Mouse (Mus musculus): ENCODE data around the gene Clptm1.

The Clptm1 gene

DNA sequence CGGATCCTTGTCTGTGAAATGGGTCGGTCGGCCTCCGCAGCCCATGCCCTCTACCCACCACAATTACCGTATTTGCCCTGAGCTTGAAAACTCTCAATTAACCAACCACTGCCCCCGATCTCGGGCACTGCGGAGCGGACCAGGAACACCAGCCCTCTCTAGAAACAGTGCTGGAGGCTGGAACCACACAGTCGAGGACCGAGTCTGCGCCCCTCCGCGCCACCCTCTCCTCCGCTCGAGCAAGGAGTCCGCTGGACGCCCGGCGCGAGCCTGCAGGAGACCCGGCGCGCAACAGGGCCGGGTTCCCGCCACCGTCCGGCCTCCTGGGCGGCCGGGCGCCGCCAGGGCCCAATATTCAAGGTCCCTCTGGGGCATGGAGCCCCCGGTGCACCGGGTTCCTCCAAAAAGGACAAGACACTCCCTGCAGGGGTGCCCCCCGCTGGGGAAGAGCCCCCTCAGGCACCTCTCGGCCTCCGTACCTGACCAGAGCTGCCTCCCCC, 328 bp downstream of the Clptm1 start:
- no peak for DNase-seq (ENCODE audit: low spot score)

DNA sequence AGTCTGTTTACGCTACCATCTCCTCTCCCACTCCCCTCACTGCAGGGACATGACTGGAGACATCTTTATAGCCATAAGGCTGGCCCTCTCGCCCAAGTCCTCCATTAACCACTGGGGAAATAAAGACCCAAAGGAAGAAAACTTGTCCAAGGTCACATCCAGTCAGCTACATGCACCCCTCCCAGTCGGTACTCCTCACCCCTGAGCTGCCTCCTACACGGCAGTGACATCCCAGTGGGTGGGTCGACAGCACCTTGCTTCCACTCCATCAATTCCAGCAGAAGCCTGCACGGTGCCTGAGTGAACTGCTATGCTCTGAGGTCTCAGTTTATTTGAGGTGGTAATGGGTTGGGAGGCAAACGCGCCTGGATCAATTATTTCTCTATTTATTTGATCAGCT, 893 bp downstream of the Clptm1 start:
- no peak for DNase-seq (ENCODE audit: low spot score)

DNA sequence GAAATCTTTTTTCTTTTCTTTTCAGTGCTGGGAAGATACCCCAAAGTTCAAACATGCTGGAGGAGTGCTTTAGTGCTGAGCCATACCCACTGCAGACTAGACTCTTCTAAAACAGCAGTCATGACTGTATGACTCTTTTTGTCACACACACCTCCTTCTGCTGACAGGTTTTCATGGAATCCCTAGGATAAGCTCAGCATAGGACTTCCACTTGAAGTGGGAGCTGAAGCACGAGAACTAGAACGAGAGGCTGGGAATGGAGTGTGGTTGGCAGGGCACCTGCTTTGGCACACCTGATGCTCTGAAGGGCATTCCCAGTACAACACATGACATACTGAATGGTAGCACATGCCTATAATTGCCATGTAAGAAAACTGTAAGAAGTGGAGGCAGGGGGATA, 12.2 kb downstream of the Clptm1 start:
- no peak for DNase-seq (ENCODE audit: low spot score)

DNA sequence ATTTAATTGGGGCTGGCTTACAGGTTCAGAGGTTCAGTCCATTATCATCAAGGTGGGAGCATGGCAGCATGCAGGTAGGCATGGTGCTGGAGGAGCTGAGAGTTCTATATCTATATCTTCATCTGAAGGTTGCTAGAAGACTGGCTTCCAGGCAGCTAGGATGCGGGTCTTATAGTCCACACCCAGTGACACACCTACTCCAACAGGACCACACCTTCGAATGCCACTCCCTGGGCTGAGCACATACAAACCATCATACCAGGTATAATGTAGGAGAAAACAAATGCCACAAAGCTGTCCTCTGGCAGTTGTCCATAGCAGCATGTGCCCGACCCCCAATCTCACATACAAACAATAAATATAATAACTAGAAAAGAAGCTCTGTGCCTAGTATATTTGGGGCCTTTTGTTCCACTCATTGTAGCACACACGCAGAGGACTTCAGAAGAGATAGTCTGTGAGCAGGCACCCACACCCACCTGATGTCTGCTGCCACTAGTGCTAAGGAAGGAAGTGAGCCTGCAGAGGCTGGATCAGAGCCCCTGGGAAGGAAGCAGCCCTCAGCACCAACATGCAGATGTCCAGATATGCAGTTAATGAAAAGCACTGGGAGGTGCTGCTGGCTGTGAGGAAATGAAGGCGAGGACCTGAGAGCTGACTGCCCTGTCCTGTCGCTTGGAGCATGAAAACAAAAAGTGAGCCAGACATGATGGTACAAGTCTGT, 13.6 kb downstream of the Clptm1 start:
- DNase-seq (ENCODE audit: low spot score), result no peak

DNA sequence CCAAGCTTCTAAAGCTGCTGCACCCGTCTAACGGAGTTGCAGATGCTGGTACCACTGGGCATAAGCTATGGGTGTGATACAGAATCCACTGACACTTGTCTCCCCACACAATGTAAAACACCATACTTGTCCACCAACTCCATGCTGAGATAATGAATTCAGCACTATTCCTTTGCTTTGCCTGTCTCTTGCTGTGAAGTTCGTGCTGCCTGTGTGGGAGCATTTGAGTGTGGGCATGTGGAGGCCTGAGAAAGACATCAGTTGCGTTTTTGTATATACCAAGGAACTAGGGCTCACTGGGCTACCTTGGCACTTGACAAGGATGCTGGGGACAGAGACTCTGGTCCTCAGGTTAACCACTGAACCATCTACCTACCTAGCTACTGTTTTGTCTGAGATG, 23.6 kb downstream of the Clptm1 start:
- no peak for DNase-seq (ENCODE audit: low spot score)

DNA sequence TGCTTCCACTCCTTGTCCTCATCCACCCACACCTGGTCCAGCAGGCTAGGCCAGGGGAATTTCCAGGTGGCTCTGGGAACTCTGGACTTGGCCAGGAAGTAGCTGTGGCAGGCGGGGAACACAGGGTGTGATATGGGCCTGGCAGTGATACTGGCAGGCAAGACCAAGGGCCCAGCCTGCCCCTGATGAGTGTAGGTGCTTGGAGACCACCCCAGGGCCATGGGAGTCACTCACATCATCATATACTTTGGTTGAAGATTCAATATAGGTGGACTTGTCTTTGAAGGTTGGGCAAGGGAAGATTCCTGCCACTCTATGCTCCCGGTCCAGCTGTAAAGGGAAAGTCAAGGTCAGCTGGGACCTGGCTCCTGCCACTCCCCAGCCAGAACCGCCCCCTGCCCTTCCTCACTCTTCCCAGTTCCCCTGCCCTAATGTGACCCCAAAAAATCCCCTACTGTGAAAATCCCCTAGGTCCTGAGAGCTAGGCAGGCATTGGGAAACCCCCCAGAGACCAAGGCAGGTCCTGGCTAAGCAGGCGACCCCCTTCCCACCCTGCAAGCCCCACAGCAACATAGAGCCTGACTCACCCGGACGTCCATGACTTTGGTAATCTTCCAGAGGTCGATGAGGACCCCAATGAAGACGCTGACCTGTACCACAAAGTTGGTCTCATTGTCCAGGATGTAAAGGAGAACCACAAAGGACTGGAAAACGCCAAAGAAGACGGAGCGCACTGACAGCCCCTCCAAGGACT, 29.6 kb downstream of the Clptm1 start:
- no peak for DNase-seq (ENCODE audit: low spot score)

DNA sequence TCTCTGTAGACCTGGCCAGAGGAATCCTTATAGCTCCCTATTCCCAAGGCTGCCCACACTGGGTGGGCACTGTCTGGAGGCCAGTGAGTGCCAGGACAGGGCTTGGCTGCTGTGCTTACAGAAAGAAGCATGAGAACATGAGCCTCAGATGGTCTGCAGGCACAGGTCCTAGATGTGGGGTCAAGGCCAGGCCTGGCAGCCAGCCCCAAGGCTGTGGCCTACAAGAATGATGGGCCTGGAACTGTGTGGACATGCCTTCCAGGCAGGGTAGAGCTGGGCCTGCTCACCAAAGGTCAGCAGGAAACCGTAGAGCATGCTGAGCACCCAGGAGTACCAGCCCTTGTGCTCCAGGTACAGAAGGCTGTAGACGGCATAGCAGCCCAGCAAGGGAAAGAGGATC, 30.2 kb downstream of the Clptm1 start:
- no peak for DNase-seq (ENCODE audit: low spot score)

DNA sequence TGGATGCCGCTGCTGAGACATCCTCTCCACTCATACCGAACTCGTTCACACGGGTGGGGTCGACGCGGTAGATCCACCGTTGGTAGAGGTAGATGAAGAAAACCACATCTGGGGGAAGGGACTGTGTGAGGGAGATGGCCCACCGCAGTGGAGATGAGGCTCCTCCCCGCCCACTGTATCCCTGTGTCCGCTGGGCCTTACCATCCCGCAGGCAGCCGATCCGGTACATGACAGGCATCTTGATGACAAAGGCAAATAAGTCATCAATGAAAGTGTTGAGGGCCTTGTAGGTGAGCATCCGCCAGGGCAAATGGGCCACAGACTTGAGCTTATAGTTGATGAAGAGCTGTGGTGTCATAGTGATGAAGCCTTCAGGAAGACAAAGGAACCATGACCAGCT, 31.0 kb downstream of the Clptm1 start:
- DNase-seq (ENCODE audit: low spot score), result no peak

DNA sequence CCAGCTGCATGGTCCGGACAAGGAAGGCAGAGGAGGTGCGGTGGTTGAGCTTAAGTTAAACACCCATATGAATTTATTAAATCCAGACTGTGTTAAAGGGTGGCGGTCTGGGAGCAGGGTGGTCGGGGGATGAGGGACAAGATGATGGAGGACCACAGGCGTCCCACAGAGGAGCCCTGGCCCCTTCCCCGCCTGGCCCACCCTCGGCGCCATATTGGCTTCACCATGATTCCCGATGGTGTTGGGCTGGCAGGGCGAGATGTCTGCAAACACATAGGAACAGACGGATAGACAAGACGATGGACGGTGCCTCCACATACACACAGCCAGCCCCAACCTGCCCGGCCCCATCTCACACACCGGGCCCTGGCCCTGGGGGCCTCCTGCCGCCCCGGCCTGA, 31.6 kb downstream of the Clptm1 start:
- DNase-seq (ENCODE audit: low spot score), result no peak

DNA sequence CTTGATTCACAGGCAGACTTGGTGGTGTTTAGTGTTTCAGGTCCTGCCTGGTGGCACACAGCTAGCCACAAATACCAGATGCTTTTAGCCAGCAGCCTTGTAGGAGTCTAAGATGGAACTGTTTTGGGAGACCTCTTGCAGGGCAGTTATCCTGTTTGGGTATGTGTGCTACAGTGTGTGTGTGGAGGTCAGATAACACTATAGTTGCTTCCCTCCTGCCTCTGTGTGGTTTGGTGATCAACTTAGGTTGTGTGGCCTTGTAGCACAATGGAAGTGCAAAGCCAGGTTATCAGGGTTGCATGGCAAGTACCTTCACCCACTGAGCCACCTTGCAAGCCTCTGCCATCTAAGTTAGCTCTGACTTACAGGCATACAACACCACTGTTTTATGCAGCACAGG, 32.1 kb downstream of the Clptm1 start:
- DNase-seq (ENCODE audit: low spot score), result no peak

DNA sequence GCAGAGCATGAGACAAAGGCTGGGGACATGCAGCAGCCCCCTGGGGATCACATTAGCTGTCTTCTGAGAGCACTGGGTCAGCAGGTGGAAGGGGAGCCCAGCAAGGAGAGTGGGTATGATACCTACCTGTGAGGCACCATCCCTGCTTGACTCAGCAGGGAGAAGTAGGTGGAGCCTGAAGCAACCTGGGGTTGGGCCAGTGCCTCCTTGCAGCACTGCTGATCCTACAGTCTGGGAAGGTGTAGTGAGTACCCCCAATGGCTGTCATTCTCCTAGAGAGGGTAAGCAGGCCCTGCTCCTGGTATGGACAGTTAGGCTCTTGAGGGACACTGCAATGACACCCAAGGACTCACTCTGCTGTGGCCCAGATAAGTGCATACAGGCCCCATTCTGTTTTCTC, 32.6 kb downstream of the Clptm1 start:
- no peak for DNase-seq (ENCODE audit: low spot score)

DNA sequence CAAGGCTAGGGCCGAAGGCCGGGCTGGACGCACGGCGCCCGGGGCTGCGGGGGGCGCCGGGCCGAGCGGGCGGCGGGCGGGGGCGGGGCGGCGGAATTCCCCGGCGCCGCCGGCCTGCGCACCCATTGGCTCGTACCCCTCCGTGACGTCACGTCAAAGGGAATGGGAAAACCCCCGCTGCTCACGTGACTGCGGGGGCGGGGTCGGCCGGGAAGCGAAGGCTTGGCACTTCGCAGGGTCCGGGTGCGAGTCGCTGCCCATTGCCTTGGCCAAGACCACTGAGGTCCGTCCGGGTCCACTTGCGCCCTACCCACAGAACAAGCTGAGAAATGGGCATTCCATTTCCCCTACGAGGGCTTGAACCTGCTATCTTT, 35.5 kb downstream of the Clptm1 start, which contains the start of gene Relb:
Gene Relb (minus strand): TSS at position 78 of the 374 bp plus-strand sequence.
- DNase-seq (ENCODE audit: low spot score), result peak; percentile 93

DNA sequence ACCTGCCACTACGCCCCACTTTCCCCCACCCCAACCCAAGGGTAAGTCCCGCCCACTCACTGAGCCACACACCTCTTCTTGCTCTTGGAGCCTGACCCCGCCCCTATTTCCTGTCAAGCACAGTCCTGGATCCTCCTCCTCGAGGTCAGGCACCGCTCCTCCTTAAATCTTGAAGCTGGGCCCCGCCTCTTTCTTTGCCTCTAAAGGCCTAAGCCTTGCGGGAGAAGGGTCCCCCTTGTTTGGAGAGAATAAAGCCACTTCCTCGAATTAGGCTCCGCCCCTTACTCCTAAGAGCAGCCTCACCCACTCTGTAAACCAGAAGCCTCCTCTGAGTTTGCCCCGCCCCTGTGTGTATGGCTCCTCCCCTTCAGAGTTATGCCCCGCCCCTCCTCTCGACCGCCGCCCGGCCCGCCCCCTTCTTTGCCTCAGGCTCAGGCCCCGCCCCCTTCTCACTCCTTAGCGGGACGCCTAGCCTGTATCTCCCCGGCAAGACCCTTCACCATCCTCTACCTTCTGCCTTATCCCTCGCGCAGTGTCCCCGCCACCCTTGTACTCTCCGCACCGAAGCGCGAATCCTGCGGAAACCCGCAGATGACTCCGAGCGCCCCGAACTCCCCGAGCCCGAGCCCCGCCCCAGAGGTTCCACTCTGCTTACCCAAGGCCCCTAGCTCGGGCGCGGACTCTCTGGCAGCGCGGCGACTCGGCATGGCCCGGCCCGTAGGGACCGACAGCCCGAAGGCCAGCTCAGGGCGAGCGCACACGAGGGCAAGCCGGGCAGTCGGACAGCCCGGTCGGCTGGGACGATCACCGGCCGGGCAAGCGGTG, 36.1 kb downstream of the Clptm1 start:
- DNase-seq (ENCODE audit: low spot score), result peak; percentile 95

DNA sequence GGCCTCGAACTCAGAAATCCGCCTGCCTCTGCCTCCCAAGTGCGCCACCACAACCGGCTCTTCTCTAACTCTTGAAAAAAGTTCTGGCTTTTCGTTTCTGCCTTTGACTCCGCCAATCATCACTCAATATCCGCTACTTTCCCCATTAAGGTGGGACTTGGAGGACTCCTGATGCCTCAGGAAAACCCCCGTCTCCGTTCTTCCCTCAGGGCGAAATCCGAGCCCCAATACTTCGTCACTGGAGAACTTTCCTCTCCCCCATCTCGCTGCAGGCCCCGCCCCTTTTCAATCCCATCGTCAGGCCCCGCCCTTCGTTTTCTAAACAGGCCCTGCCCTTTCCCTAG, 36.7 kb downstream of the Clptm1 start:
- no peak for DNase-seq (ENCODE audit: low spot score)

DNA sequence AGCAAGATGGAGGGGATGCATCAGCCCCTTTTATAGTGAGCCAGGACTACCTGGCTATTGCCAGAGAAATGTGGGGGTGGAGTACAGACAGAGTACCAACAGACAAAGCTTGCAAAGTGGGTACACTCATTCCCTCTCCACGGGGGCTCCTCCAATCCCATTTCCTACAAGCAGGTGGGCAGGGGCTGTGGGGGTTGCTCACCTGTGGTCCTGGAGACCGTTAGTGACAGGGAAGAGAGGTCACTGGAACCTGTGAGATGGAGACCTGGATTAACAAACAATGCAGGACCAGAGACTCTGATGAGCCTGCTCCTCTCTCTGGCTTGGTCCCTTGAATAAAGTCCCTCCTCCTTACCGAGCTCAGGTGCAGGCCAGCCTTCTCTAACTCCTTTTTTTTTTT, 37.1 kb downstream of the Clptm1 start:
- no peak for DNase-seq (ENCODE audit: low spot score)

DNA sequence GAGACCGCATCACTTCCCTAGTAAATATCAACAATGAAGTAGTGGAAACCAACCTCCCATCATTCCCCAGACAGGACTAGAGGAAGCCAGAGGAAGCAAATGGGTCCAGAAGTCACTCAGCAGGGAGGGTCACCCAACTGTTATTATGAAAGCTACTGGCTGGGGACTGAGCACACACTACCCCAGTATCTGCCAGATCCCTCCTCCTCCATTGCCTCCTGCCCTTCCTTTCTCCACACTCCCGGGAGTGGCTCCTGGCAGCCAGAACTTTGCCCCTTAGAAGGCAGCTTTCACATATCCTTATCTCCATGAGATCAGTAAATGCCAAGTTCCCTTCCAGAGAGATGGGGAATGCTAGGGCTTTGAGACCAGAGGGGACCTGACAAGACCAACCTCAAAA, 41.4 kb downstream of the Clptm1 start:
- no peak for DNase-seq (ENCODE audit: low spot score)

DNA sequence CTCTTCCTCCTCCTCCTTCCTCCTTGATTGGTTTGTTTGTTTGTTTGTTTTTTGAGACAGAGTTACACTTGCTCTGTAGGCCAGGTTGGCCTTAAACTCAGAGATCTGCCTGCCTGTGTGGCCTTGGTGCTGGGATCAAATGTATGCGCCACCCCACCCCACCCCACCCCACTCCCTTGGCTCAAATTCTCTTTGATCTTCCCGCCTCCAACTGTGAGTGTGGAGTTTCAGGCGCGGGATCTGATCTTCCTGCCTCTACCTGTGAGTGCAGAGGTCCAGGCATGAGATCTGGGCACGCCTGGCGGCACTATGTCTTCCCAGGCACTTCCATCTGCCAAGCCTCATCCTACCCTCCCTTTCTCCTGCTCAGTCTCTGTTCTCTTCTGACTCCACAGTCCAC, 42.6 kb downstream of the Clptm1 start:
- no peak for DNase-seq (ENCODE audit: low spot score)

DNA sequence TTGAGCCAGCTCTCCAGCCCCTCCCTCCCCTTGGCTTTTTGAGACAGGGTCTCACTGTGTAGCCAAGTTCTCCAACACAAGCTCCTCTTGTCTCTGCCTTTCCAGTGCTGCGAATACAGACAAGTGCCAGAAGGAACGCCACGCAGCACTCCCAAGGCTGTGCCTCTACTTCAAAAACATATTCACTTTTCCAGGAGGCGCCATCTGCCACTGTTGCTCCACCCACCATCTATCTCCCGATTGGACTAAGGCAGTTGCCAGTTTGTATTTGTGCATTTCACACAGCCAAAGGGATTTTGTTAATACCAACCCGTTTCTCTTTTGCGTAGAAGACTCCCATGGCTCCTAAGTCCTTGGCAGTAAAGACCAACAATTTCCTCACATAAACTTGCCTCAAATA, 44.0 kb downstream of the Clptm1 start:
- no peak for DNase-seq (ENCODE audit: low spot score)

DNA sequence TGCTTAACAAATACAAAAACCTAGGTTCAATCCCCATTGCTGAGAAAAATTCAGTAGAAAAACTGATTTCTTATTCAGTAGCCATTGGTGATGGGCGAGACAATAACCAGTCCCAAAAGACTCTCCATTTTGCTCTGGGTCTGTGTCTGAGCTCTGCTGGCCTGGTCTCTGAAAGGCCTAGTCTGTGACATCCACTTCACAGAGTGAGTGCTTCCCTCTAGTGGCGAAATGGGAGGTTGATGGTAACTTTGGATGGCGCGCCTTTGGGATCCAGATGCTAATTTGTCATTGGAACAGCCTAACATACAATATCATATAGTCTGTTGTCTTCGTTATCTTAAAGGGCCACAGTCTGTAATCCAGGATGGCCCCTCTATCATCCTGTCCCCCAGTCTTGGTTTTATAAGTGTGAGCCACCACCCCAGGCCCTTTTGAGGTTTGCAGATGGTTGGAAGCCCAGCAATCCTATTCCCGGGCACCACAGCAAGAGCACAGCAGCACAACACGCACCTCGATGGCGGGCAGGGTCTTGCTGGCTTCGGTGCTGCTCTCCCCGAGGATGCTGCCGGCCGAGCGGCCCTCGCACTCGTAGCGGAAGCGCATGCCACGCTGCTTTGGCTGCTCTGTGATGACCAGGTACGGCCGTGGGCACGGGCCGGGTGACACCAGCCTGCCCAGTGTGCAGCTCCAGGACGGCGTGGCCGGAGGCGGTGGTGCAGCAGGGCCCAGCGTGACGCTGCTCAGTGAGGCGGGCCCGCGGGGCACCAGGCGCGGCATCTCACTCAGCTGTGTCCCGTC, 45.6 kb downstream of the Clptm1 start:
- DNase-seq (ENCODE audit: low spot score), result peak; percentile 96

DNA sequence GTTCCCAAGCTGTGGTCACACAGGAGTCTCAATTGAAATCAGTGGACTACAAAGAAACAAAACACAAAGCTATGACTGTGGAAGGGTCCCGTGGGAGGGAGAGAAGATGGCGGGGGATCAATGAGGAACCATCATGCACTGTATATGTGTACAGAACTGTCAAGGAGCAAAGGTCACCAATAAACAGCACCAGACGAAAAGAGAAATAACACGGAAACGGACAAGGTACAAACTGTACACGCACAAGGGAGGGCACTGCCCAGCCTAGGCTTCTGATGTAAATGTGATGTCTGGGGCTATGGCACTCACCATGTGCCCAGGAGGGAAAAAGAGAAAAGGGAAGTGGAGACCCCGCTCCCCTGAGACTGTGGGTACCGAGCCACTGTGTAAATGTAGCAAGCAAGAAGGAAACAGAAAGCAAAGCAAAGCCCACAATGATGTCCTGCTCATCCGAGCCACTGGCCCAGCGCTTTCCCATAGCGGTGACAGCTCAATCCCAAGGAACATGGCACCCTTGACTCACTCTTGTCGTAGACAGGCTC, 49.7 kb downstream of the Clptm1 start:
- DNase-seq (ENCODE audit: low spot score), result no peak

DNA sequence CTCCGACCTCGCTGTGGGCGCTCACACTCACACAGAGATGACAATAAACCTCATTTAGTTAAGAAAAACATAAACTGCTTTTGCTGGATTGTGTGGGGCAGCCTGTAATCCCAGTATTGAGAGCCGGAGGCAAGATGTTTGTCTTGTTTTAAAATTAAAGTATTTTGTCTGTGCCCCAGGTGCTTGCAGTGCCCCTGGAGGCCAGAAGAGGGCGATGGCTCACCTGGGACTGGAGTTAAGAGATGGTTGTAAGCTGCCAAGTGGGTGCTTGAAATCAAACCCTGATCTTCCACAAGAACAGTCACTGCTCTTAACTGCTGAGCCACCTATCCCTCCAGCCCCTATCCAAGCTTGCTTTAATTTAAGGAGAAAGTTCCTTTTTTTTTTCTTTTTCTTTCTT, 53.9 kb downstream of the Clptm1 start:
- no peak for DNase-seq (ENCODE audit: low spot score)

Data from embryo, embryonic 10.5 days (tissue).